Mouse (Mus musculus) testis, adult 2 months (tissue): ENCODE data around the gene 1700016K19Rik.

Source experiments
- CTCF ChIP-seq: fragments of 200-500 bp; IDR thresholded peaks from 2 replicates; pipeline ENCODE4 v1.5.1; 2012; ENCODE audit warnings: low read depth, mild to moderate bottlenecking, inconsistent platforms, low read length, moderate library complexity; ENCODE audit not compliant: control insufficient read depth, insufficient read depth, insufficient replicate concordance
- POLR2A ChIP-seq: fragments of 200-500 bp; IDR thresholded peaks from 2 replicates; pipeline ENCODE4 v1.6.1; 2012; ENCODE audit warnings: low read depth, mild to moderate bottlenecking, inconsistent platforms, low read length, moderate library complexity; ENCODE audit not compliant: control insufficient read depth

- TF ChIP-seq CTCF = no peak
- no peak for TF ChIP-seq POLR2A
These were observed 25.4 kb downstream of the 1700016K19Rik start for GRCm38 (mm10) chr11:76025080-76025583.
